Mouse (Mus musculus) kidney, postnatal 0 days (tissue): Measurements from ENCODE around the gene Cxadr. TPM values are rescaled to one million over a fixed set of nuclear protein-coding genes. Genes with fewer than 3 reads are reported as not detected.

Experiments used
- ATAC-seq: fragments of 200-750 bp; cut with Nextera tagmentation; replicated peaks from 2 replicates; pipeline ENCODE4 v1.8.0; 2017; ENCODE audit warnings: low read depth, moderate number of reproducible peaks, moderate TSS enrichment, moderate library complexity; ENCODE audit not compliant: low FRiP score
- DNase-seq: peaks from one replicate; pipeline ENCODE4 v3.0.0-alpha.2; 2016; ENCODE audit warnings: low spot score
- H3K27ac ChIP-seq: fragments of 300-500 bp; sonication (generic); 2 replicates; pipeline ENCODE4 v1.5.1; 2014; ENCODE audit warnings: mild to moderate bottlenecking
- H3K27me3 ChIP-seq: fragments of 300-500 bp; sonication (generic); 2 replicates; pipeline ENCODE4 v1.6.1; 2014; ENCODE audit warnings: low read length, mixed read lengths; ENCODE audit not compliant: insufficient read depth
- H3K36me3 ChIP-seq: fragments of 300-500 bp; sonication (generic); 2 replicates; pipeline ENCODE4 v1.6.1; 2014; ENCODE audit warnings: low read length, mixed read lengths; ENCODE audit not compliant: insufficient read depth
- H3K4me1 ChIP-seq: fragments of 300-500 bp; sonication (generic); replicated peaks from 2 replicates; pipeline ENCODE4 v1.6.1; 2014; ENCODE audit warnings: antibody characterized with exemption, low read length, mixed read lengths; ENCODE audit not compliant: insufficient read depth
- H3K4me2 ChIP-seq: fragments of 300-500 bp; sonication (generic); 2 replicates; pipeline ENCODE4 v1.6.1; 2014; ENCODE audit warnings: mild to moderate bottlenecking, low read length, moderate library complexity, mixed read lengths
- H3K4me3 ChIP-seq: fragments of 300-500 bp; sonication (generic); replicated peaks from 2 replicates; pipeline ENCODE4 v1.5.1; 2014; ENCODE audit warnings: low read depth, low read length
- H3K9ac ChIP-seq: fragments of 300-500 bp; sonication (generic); 2 replicates; pipeline ENCODE4 v1.6.1; 2014; ENCODE audit warnings: low read depth, low read length
- H3K9me3 ChIP-seq: fragments of 300-500 bp; sonication (generic); replicated peaks from 2 replicates; pipeline ENCODE4 v1.6.1; 2016; ENCODE audit warnings: low read length, inconsistent platforms, mixed read lengths
- CTCF ChIP-seq: IDR thresholded peaks from 2 replicates; pipeline ENCODE4 v1.5.1; 2016; ENCODE audit warnings: antibody characterized with exemption, low read depth, mild to moderate bottlenecking, moderate library complexity
- WGBS: fragments of 180-500 bp; shearing (Covaris S2); extraction: QIAGEN DNeasy Blood & Tissue Kit; methylation state at CpG from one replicate; pipeline ENCODE4 v1.1.7; 2014; 5-methylcytosine and 5-hydroxymethylcytosine counted together
- polyA plus RNA-seq: library from polyadenylated mRNA; unstranded; fragments of >200 nt; fragmentation: Nextera tagmentation; extraction: Ambion mirVana; gene quantifications from 2 replicates; pipeline ENCODE4 v1.2.1, GENCODE M21; 2015

Cxadr gene
- polyA plus RNA-seq, 1 experiment from 2014 or later, result 33.2 TPM

DNA sequence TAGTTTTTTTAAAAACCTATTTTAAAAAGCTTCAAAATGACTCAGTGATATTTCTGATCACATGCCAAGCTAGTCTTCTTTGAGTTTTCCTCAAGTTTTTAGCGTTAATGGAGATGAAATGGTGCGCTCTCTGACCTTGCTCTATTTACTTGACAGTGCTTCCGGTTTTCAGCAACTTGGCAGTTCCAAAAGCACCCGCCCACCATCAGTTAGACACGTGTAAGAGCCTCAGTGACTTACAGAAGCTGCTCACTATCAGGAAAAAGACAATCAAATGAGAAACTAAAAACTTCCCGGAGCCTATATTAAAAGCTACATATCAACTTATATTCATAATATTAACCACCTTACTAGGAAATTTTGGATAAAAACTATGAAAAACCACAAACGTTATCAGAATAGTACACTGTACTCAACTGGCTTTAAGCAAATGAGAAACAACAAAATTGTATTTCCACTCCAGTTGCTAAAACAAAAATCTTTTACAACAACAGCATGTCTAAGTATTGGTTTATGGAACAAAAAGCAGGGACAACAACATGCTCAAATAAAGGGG, 70.3 kb downstream of the Cxadr start:
- H3K27me3 ChIP-seq, result no peaks in the 10 kb centered on the region
- H3K27ac ChIP-seq, result no peak overlapping the region
- DNase-seq, result peak; percentile 15
- peaks cover 14% of the 10 kb centered on the region; the same call in 1 of the 2 replicates for H3K36me3 ChIP-seq
- no peak for TF ChIP-seq CTCF
- WGBS, result 62% methylated on average over 7 of the region's 7 CpGs
- H3K9ac ChIP-seq, result no peak overlapping the region
- H3K4me1 ChIP-seq, result peaks cover 4% of the 10 kb centered on the region; the same call in 1 of the 2 replicates
- H3K9me3 ChIP-seq, result no peaks in the 10 kb centered on the region
- no peak overlapping the region for H3K4me2 ChIP-seq
- H3K4me3 ChIP-seq, result no peak overlapping the region
- no peak for ATAC-seq

DNA sequence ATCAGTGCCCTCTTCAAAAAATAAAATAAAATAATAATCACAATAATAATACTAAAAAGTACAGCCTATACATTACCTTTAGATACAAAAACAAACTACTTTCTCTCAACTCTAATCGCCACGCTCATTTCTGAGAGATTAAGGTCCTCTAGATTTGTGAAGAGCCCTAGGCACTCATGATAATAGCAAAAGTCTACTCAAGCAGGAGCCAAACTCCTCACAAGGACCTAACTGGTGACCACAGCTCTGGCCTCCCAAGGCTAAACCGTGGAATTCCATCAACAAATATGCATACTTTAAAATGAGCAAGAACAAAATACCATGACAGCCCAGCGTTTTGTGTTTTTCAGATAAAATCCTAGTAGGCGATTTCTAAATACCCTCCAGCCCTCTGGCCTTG, 71.5 kb downstream of the Cxadr start:
- no peaks in the 10 kb centered on the region for H3K27me3 ChIP-seq
- no peaks in the 10 kb centered on the region for H3K9me3 ChIP-seq
- H3K4me3 ChIP-seq, result no peak overlapping the region
- no peak overlapping the region for H3K4me2 ChIP-seq
- DNase-seq, result no peak
- peaks cover 4% of the 10 kb centered on the region; the same call in 1 of the 2 replicates for H3K4me1 ChIP-seq
- peaks cover 8% of the 10 kb centered on the region; the same call in 1 of the 2 replicates for H3K36me3 ChIP-seq
- no peak for TF ChIP-seq CTCF
- H3K27ac ChIP-seq, result no peak overlapping the region
- no peak for ATAC-seq
- 92% methylated on average over 5 of the region's 5 CpGs for WGBS
- no peak overlapping the region for H3K9ac ChIP-seq

GRCm38 (mm10) chr16:78373743-78374142, 72.5 kb downstream of the Cxadr start:
- Histone ChIP-seq H3K4me1 (peaks cover 4% of the 10 kb centered on the region; the same call in 1 of the 2 replicates), H3K9ac (no peak overlapping the region), H3K4me3 (no peak overlapping the region), H3K27me3 (no peaks in the 10 kb centered on the region), H3K9me3 (no peaks in the 10 kb centered on the region), H3K36me3 (peaks cover 4% of the 10 kb centered on the region; the same call in 1 of the 2 replicates), H3K4me2 (no peak overlapping the region), H3K27ac (no peak overlapping the region)
- DNase-seq (no peak), ATAC-seq (no peak)
- no peak for TF ChIP-seq CTCF
- WGBS, result 56% methylated on average over 8 of the region's 8 CpGs

- Histone ChIP-seq H3K4me3 (peak overlapping the region; percentile 89), H3K36me3 (peaks cover 4% of the 10 kb centered on the region; the same call in 1 of the 2 replicates), H3K4me2 (peak overlapping the region; percentile 80), H3K27me3 (no peaks in the 10 kb centered on the region), H3K4me1 (peaks cover 4% of the 10 kb centered on the region; the same call in 1 of the 2 replicates), H3K9ac (peak overlapping the region; percentile 98; the same call in 1 of the 2 replicates), H3K9me3 (no peaks in the 10 kb centered on the region), H3K27ac (no peak overlapping the region)
- DNase-seq, result peak; percentile 35
- no peak for ATAC-seq
- 52% methylated on average over 10 of the region's 10 CpGs for WGBS
- TF ChIP-seq CTCF, result no peak
Measured at GRCm38 (mm10) chr16:78375222-78375621, 73.9 kb downstream of the Cxadr start.

DNA sequence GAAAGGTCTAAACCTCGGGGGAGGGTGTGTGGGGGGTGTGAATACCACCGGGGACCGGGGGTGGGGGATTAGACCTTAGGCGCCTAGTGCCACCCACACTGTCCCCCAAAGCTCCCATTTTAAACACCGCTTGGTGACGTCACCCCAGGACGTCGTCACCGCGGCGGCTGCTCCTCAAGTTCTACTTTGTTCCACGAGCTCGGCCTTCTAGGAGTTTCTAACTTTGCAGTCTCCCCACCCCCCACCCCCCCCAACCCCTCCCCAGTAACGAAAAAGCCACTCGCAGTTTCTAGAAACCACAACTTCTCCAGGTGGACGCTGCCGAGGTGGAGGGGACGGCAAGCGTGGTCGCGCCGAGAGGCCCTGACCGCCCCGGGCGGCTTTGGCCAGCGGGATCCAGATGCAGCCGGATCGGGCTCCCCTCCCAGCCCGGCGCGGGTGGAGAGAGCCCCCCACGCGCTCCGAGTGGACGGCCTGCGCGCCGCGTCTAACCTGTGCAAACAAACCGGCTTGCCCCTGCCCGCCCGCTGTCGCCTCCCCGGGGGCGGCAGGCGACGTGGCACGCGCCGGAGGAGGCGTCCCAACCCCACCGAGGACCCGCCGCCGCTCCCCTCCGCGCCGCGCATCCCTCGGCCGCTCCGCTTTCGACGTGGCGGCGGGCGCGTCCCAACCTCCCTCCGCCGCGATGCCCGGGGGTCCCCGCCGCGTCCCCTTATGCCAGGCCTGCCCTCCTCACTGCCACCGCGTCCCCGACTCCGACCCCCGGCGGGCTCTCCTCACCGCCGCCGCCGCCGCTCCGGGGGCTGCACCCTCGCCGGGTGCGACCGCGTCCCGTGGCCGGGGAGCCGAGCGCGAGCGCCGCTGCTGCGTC, 74.8 kb downstream of the Cxadr start:
- H3K4me1 ChIP-seq, result peaks cover 4% of the 10 kb centered on the region; the same call in 1 of the 2 replicates
- H3K4me3 ChIP-seq, result peak overlapping the region; percentile 89
- DNase-seq (peak; percentile 78), ATAC-seq (peak; percentile 69)
- peak overlapping the region; percentile 90 for H3K27ac ChIP-seq
- no peak for TF ChIP-seq CTCF
- H3K9me3 ChIP-seq, result no peaks in the 10 kb centered on the region
- H3K4me2 ChIP-seq, result peak overlapping the region; percentile 80
- peak overlapping the region; percentile 98 for H3K9ac ChIP-seq
- under 1% methylated on average over 63 of the region's 100 CpGs for WGBS
- no peaks in the 10 kb centered on the region for H3K27me3 ChIP-seq
- H3K36me3 ChIP-seq, result peaks cover 4% of the 10 kb centered on the region; the same call in 1 of the 2 replicates
